Mouse (Mus musculus) limb, embryonic 11.5 days (tissue): Measurements from ENCODE around the gene Mrln. TPM values are rescaled to one million over a fixed set of nuclear protein-coding genes. Genes with fewer than 3 reads are reported as not detected.

Source experiments
- ATAC-seq: fragments of 200-750 bp; cut with Nextera tagmentation; 2 replicates; pipeline ENCODE4 v1.8.0; 2017; ENCODE audit warnings: low read depth; ENCODE audit not compliant: insufficient number of reproducible peaks, low FRiP score, low TSS enrichment
- DNase-seq: peaks from one replicate; pipeline ENCODE4 v3.0.0-alpha.2; 2015; ENCODE audit warnings: low spot score
- H3K27ac ChIP-seq: fragments of 300-500 bp; sonication (generic); replicated peaks from 2 replicates; pipeline ENCODE4 v1.5.1; 2014; ENCODE audit warnings: low read depth, mild to moderate bottlenecking, low read length
- H3K27me3 ChIP-seq: fragments of 300-500 bp; sonication (generic); 2 replicates; pipeline ENCODE4 v1.6.1; 2014; ENCODE audit warnings: mild to moderate bottlenecking, low read length, mixed read lengths; ENCODE audit not compliant: control insufficient read depth, insufficient read depth
- H3K36me3 ChIP-seq: fragments of 300-500 bp; sonication (generic); 2 replicates; pipeline ENCODE4 v1.6.1; 2014; ENCODE audit warnings: mild to moderate bottlenecking, low read length, moderate library complexity, mixed read lengths; ENCODE audit not compliant: control insufficient read depth, insufficient read depth
- H3K4me1 ChIP-seq: fragments of 300-500 bp; sonication (generic); 2 replicates; pipeline ENCODE4 v1.6.1; 2014; ENCODE audit warnings: low read length, mixed read lengths; ENCODE audit not compliant: control insufficient read depth, insufficient read depth
- H3K4me2 ChIP-seq: fragments of 300-500 bp; sonication (generic); 2 replicates; pipeline ENCODE4 v1.6.1; 2014; ENCODE audit warnings: low read depth, mild to moderate bottlenecking, moderate library complexity; ENCODE audit not compliant: severe bottlenecking
- H3K4me3 ChIP-seq: fragments of 300-500 bp; sonication (generic); 2 replicates; pipeline ENCODE4 v1.5.1; 2014; ENCODE audit warnings: low read depth, low read length
- H3K9ac ChIP-seq: fragments of 300-500 bp; sonication (generic); 2 replicates; pipeline ENCODE4 v1.6.1; 2014; ENCODE audit warnings: mild to moderate bottlenecking, low read length
- H3K9me3 ChIP-seq: fragments of 300-500 bp; sonication (generic); 2 replicates; pipeline ENCODE4 v1.6.1; 2016; ENCODE audit warnings: low read length; ENCODE audit not compliant: control insufficient read depth
- WGBS: fragments of 180-500 bp; shearing (Covaris S2); extraction: QIAGEN DNeasy Blood & Tissue Kit; methylation state at CpG from one replicate; pipeline ENCODE4 v1.1.7; 2014; 5-methylcytosine and 5-hydroxymethylcytosine counted together
- polyA plus RNA-seq: library from polyadenylated mRNA; unstranded; fragments of >200 nt; fragmentation: Nextera tagmentation; extraction: Ambion mirVana; gene quantifications from 2 replicates; pipeline ENCODE4 v1.2.1, GENCODE M21; 2014

Gene Mrln
- polyA plus RNA-seq, 1 experiment from 2014 or later: 10.4 TPM

- Histone ChIP-seq H3K27me3 (no peaks in the 10 kb centered on the region), H3K4me1 (no peaks in the 10 kb centered on the region), H3K4me3 (no peak overlapping the region), H3K9me3 (no peaks in the 10 kb centered on the region), H3K27ac (no peak overlapping the region), H3K9ac (no peak overlapping the region), H3K36me3 (peaks cover 8% of the 10 kb centered on the region), H3K4me2 (no peak overlapping the region)
- DNase-seq (no peak), ATAC-seq (no peak)
- 74% methylated on average over 11 of the region's 11 CpGs for WGBS
Measured at GRCm38 (mm10) chr10:70167625-70168024, 36.8 kb upstream of the Mrln start.

DNA sequence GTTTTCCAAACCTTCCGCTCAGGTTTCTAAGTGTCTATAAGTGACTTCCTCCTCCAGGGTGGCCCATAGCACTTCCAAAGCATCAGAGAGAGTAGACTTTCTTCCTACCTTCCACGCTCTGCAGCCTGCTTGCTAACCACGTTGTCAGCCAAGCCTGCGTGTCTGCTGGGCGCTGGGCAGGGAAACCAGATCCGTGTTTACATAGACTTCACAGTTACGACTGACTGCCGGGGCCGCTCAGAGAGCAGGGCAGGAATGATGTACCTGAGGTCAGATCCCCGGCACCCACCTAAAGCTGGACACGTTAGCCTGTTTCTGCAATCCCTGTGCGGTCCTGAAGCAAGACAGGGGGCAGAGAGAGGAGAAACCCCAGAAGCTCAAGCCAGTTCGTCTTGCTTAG, 36.1 kb upstream of the Mrln start:
- Histone ChIP-seq H3K4me1 (no peaks in the 10 kb centered on the region), H3K36me3 (peaks cover 8% of the 10 kb centered on the region), H3K4me3 (no peak overlapping the region), H3K4me2 (no peak overlapping the region), H3K9ac (no peak overlapping the region), H3K9me3 (no peaks in the 10 kb centered on the region), H3K27me3 (no peaks in the 10 kb centered on the region), H3K27ac (no peak overlapping the region)
- ATAC-seq (no peak), DNase-seq (no peak)
- WGBS: 77% methylated on average over 13 of the region's 13 CpGs

DNA sequence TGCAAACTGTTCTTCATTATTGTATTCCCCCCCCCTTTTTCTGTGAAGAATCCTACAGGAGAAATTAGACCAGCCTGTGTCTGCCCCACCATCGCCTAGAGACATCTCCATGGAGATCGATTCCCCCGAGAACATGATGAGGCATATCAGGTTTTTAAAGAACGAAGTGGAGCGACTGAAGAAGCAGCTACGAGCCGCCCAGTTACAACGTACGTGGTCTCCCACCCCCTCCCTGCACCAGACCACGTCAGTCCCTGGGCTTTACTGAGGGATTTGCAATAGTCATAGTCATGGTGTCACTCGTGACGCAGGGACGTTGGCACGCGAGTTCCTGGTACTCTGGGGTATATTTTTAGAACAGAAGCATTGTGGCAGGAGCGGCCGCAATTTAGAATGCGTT, 35.4 kb upstream of the Mrln start:
- no peaks in the 10 kb centered on the region for H3K4me1 ChIP-seq
- peaks cover 8% of the 10 kb centered on the region for H3K36me3 ChIP-seq
- H3K27ac ChIP-seq: no peak overlapping the region
- H3K9me3 ChIP-seq: no peaks in the 10 kb centered on the region
- H3K4me2 ChIP-seq: no peak overlapping the region
- H3K4me3 ChIP-seq: no peak overlapping the region
- ATAC-seq (no peak), DNase-seq (no peak)
- 95% methylated on average over 18 of the region's 18 CpGs for WGBS
- H3K27me3 ChIP-seq: no peaks in the 10 kb centered on the region
- H3K9ac ChIP-seq: no peak overlapping the region

GRCm38 (mm10) chr10:70173314-70173713, 31.1 kb upstream of the Mrln start:
- Histone ChIP-seq H3K4me3 (no peak overlapping the region), H3K27ac (no peak overlapping the region), H3K4me1 (no peaks in the 10 kb centered on the region), H3K9me3 (no peaks in the 10 kb centered on the region), H3K4me2 (no peak overlapping the region), H3K9ac (no peak overlapping the region), H3K27me3 (no peaks in the 10 kb centered on the region), H3K36me3 (peaks cover 11% of the 10 kb centered on the region)
- 58% methylated on average over 3 of the region's 3 CpGs for WGBS
- ATAC-seq (no peak), DNase-seq (peak; percentile 72)

GRCm38 (mm10) chr10:70174494-70175190, 29.8 kb upstream of the Mrln start:
- no peak overlapping the region for H3K27ac ChIP-seq
- ATAC-seq: no peak
- WGBS: 80% methylated on average over 16 of the region's 16 CpGs

DNA sequence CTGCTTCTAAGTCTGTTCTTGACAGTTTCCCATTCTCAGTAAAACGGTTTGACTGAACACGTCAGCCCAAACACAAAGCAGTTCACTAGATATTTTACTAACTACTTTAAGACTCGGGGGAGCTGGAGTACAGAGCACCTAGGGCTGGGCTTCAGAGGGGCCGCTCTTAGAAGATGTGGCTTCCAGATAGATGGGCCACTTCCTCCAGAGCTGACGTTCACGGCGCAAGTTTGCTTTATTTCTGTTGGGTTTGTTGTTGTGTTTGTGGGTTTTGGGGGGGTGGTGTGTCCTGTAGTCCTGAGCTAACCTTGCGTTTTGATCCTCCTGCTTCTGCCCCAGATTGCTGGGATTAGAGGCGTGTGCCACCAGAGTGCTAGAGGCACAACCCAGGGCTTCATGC, 23.7 kb upstream of the Mrln start:
- Histone ChIP-seq H3K9ac (no peak overlapping the region), H3K36me3 (peaks cover 4% of the 10 kb centered on the region; the same call in 1 of the 2 replicates), H3K4me1 (peaks cover 4% of the 10 kb centered on the region; the same call in 1 of the 2 replicates), H3K27ac (no peak overlapping the region), H3K4me2 (no peak overlapping the region), H3K9me3 (no peaks in the 10 kb centered on the region), H3K4me3 (no peak overlapping the region), H3K27me3 (no peaks in the 10 kb centered on the region)
- no peak for ATAC-seq
- no peak for DNase-seq
- whole genome bisulfite sequencing: 88% methylated on average over 9 of the region's 9 CpGs

More at GRCm38 (mm10) chr10:70174494-70175190, 29.8 kb upstream of the Mrln start:
- no peak for DNase-seq
- Histone ChIP-seq H3K9me3 (no peaks in the 10 kb centered on the region), H3K36me3 (peaks cover 9% of the 10 kb centered on the region), H3K4me1 (no peaks in the 10 kb centered on the region), H3K9ac (no peak overlapping the region), H3K27me3 (no peaks in the 10 kb centered on the region), H3K4me3 (no peak overlapping the region), H3K4me2 (no peak overlapping the region)

DNA sequence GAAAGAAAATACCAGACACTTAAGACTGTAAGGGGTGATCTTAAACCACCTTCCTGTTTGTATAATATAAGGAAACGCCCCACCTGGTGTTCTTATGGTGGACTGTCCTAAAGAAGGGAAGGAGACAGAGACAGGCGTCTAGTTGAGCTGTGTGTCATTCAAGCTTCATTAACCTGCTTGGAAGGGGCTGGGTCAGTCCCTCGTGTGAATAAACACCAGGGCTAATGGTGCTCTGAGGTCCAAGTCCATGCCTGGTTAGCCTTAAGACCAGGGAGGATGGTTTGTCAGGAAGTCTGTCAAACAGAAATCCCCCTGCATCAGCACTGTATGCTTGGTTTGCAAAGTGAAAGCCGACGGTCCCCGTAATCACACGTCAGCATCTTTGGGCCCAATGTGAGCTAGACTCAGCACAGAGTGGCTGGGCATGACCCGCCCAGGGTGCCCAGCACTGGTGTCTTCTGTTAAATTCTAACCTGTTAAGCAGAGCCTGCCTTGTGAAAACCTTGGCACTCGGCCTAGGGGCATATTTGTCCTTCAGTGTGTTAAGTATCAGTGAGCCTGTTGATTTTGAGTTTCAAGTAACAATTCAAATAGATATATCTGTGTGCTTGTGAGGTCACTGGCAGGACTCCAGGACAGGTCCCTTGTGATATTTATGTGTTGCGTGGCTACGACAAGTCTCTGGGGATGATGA, 23.0 kb upstream of the Mrln start:
- DNase-seq (no peak), ATAC-seq (no peak)
- peaks cover 4% of the 10 kb centered on the region; the same call in 1 of the 2 replicates for H3K4me1 ChIP-seq
- H3K27me3 ChIP-seq: no peaks in the 10 kb centered on the region
- no peak overlapping the region for H3K9ac ChIP-seq
- H3K9me3 ChIP-seq: no peaks in the 10 kb centered on the region
- no peak overlapping the region for H3K27ac ChIP-seq
- H3K4me3 ChIP-seq: no peak overlapping the region
- H3K4me2 ChIP-seq: no peak overlapping the region
- peaks cover 4% of the 10 kb centered on the region; the same call in 1 of the 2 replicates for H3K36me3 ChIP-seq
- WGBS: 87% methylated on average over 11 of the region's 11 CpGs

GRCm38 (mm10) chr10:70183210-70184080, 21.0 kb upstream of the Mrln start:
- Histone ChIP-seq H3K27me3 (no peaks in the 10 kb centered on the region), H3K4me3 (no peak overlapping the region), H3K9me3 (no peaks in the 10 kb centered on the region), H3K4me2 (no peak overlapping the region), H3K9ac (no peak overlapping the region), H3K27ac (no peak overlapping the region), H3K4me1 (peaks cover 4% of the 10 kb centered on the region; the same call in 1 of the 2 replicates), H3K36me3 (peaks cover 6% of the 10 kb centered on the region; the same call in 1 of the 2 replicates)
- 80% methylated on average over 15 of the region's 15 CpGs for WGBS
- no peak for ATAC-seq
- no peak for DNase-seq
